Mouse (Mus musculus) ES-Bruce4 (cell line): ENCODE measurements around the gene Hmgcll1. TPM values are rescaled to one million over a fixed set of nuclear protein-coding genes. Genes with fewer than 3 reads are reported as not detected.

Experiments
- H3K27ac ChIP-seq: 2 replicates; pipeline ENCODE4 v1.5.1; 2012; ENCODE audit warnings: low read length, inconsistent platforms; ENCODE audit not compliant: insufficient read depth
- H3K27me3 ChIP-seq: 2 replicates; pipeline ENCODE4 v1.6.1; 2012; ENCODE audit warnings: mild to moderate bottlenecking, low read length, inconsistent platforms; ENCODE audit not compliant: control insufficient read depth, poor library complexity, insufficient read depth, severe bottlenecking
- H3K36me3 ChIP-seq: 2 replicates; pipeline ENCODE4 v1.6.1; 2012; ENCODE audit warnings: inconsistent platforms, mild to moderate bottlenecking, low read length, moderate library complexity; ENCODE audit not compliant: control insufficient read depth, poor library complexity, insufficient read depth, severe bottlenecking
- H3K4me1 ChIP-seq: one replicate; pipeline ENCODE4 v1.8.1; 2011; ENCODE audit warnings: low read length; ENCODE audit not compliant: control insufficient read depth, insufficient read depth
- H3K4me3 ChIP-seq: 2 replicates; pipeline ENCODE4 v1.5.1; 2011; ENCODE audit warnings: low read depth, mild to moderate bottlenecking, low read length
- H3K9ac ChIP-seq: 2 replicates; pipeline ENCODE4 v1.6.1; 2012; ENCODE audit warnings: low read depth, mild to moderate bottlenecking, inconsistent platforms; ENCODE audit not compliant: poor library complexity, severe bottlenecking
- H3K9me3 ChIP-seq: replicated peaks from 2 replicates; pipeline ENCODE4 v1.6.1; 2012; ENCODE audit warnings: mild to moderate bottlenecking, low read length, inconsistent platforms; ENCODE audit not compliant: control insufficient read depth, poor library complexity, insufficient read depth, severe bottlenecking
- CTCF ChIP-seq: IDR thresholded peaks from one replicate; pipeline ENCODE4 v1.8.1; 2011; ENCODE audit warnings: low read depth, low read length
- EP300 ChIP-seq: IDR thresholded peaks from 2 replicates; pipeline ENCODE4 v1.6.1; 2011; ENCODE audit warnings: low read depth, low read length; ENCODE audit not compliant: insufficient read depth
- POLR2A ChIP-seq: IDR thresholded peaks from one replicate; pipeline ENCODE4 v1.8.1; 2011; ENCODE audit warnings: low read length; ENCODE audit not compliant: insufficient read depth
- polyA plus RNA-seq: library from polyadenylated mRNA; stranded (reverse); fragments of >200 nt; gene quantifications from 2 replicates; pipeline ENCODE4 v1.2.4, GENCODE M21; 2011; ENCODE audit warnings: low read depth; ENCODE audit not compliant: missing spikeins, insufficient read depth, insufficient read length

Gene Hmgcll1
- polyA plus RNA-seq, 1 experiment = 6.4 TPM

- H3K9ac ChIP-seq = no peak overlapping the region
- no peaks in the 10 kb centered on the region for H3K27me3 ChIP-seq
- no peaks in the 10 kb centered on the region for H3K4me1 ChIP-seq
- H3K4me3 ChIP-seq = no peak overlapping the region
- no peak overlapping the region for H3K27ac ChIP-seq
- H3K36me3 ChIP-seq = no peaks in the 10 kb centered on the region
- no peak for TF ChIP-seq EP300
- no peak for TF ChIP-seq POLR2A
- TF ChIP-seq CTCF = no peak
- H3K9me3 ChIP-seq = no peaks in the 10 kb centered on the region; the same call in 1 of the 2 replicates
Observed at GRCm38 (mm10) chr9:76000876-76001858, 13.5 kb upstream of the Hmgcll1 start.

- no peak overlapping the region for H3K4me3 ChIP-seq
- H3K27ac ChIP-seq = no peak overlapping the region
Observed at GRCm38 (mm10) chr9:76003066-76003465, 11.6 kb upstream of the Hmgcll1 start.

GRCm38 (mm10) chr9:76003637-76004036 lies 11.0 kb upstream of the Hmgcll1 start:
- Histone ChIP-seq H3K27ac (no peak overlapping the region), H3K9me3 (no peaks in the 10 kb centered on the region; the same call in 1 of the 2 replicates), H3K27me3 (no peaks in the 10 kb centered on the region), H3K9ac (no peak overlapping the region), H3K4me3 (no peak overlapping the region), H3K36me3 (no peaks in the 10 kb centered on the region), H3K4me1 (no peaks in the 10 kb centered on the region)
- TF ChIP-seq EP300 = no peak
- TF ChIP-seq CTCF = no peak
- no peak for TF ChIP-seq POLR2A

More at GRCm38 (mm10) chr9:76003066-76003465, 11.6 kb upstream of the Hmgcll1 start:
- Histone ChIP-seq H3K9me3 (no peaks in the 10 kb centered on the region; the same call in 1 of the 2 replicates), H3K27me3 (no peaks in the 10 kb centered on the region), H3K9ac (no peak overlapping the region), H3K4me1 (no peaks in the 10 kb centered on the region), H3K36me3 (no peaks in the 10 kb centered on the region)
- TF ChIP-seq CTCF (no peak), POLR2A (no peak), EP300 (no peak)

GRCm38 (mm10) chr9:76007342-76007970 lies 7.2 kb upstream of the Hmgcll1 start:
- no peaks in the 10 kb centered on the region for H3K27me3 ChIP-seq
- no peaks in the 10 kb centered on the region for H3K4me1 ChIP-seq
- H3K27ac ChIP-seq = no peak overlapping the region
- H3K9me3 ChIP-seq = no peaks in the 10 kb centered on the region; the same call in 1 of the 2 replicates
- no peak overlapping the region for H3K9ac ChIP-seq
- H3K36me3 ChIP-seq = no peaks in the 10 kb centered on the region
- H3K4me3 ChIP-seq = no peak overlapping the region
- no peak for TF ChIP-seq EP300

GRCm38 (mm10) chr9:76013789-76014188 lies 866 bp upstream of the Hmgcll1 start:
- H3K4me3 ChIP-seq = no peak overlapping the region
- H3K36me3 ChIP-seq = no peaks in the 10 kb centered on the region
- no peak overlapping the region for H3K9ac ChIP-seq
- H3K27ac ChIP-seq = no peak overlapping the region
- H3K27me3 ChIP-seq = no peaks in the 10 kb centered on the region
- no peaks in the 10 kb centered on the region for H3K4me1 ChIP-seq
- H3K9me3 ChIP-seq = no peaks in the 10 kb centered on the region
- TF ChIP-seq EP300 (no peak), POLR2A (no peak), CTCF (no peak)

GRCm38 (mm10) chr9:76015971-76016370 lies 1.3 kb downstream of the Hmgcll1 start:
- no peak overlapping the region for H3K9ac ChIP-seq
- H3K27me3 ChIP-seq = no peaks in the 10 kb centered on the region
- no peak for TF ChIP-seq CTCF
- no peak for TF ChIP-seq EP300
- no peak for TF ChIP-seq POLR2A
- H3K36me3 ChIP-seq = no peaks in the 10 kb centered on the region
- no peak overlapping the region for H3K4me3 ChIP-seq
- H3K27ac ChIP-seq = no peak overlapping the region
- no peaks in the 10 kb centered on the region for H3K4me1 ChIP-seq
- no peaks in the 10 kb centered on the region for H3K9me3 ChIP-seq
